Mouse (Mus musculus): ENCODE measurements at regions not wholly inside any gene's neighbourhood (a gene's known extent, or its start where the extent isn't known, plus 50 kb on each side); places are given as distances from the start of the nearest gene placed in this dataset.

- Histone ChIP-seq H3K27me3 (replicated peaks; ENCODE audit: control insufficient read depth, insufficient read depth, low read length) (no peaks in the 10 kb centered on the region), H3K4me2 (replicated peaks; ENCODE audit: low read depth) (no peak overlapping the region), H3K9ac (ENCODE audit: low read depth, low read length) (no peak overlapping the region), H3K36me3 (ENCODE audit: control insufficient read depth, insufficient read depth) (no peaks in the 10 kb centered on the region), H3K9me3 (ENCODE audit: control insufficient read depth) (no peaks in the 10 kb centered on the region), H3K27ac (ENCODE audit: low read depth, low read length) (no peak overlapping the region), H3K4me3 (ENCODE audit: low read depth, low read length) (no peak overlapping the region), H3K4me1 (replicated peaks; ENCODE audit: control insufficient read depth, insufficient read depth, low read length) (no peaks in the 10 kb centered on the region)
- 81% methylated on average over 7 of the region's 7 CpGs for WGBS
- ATAC-seq = no peak
- no peak for TF ChIP-seq CTCF (IDR thresholded peaks at IDR 0.05; ENCODE audit: low read depth)
Measured at GRCm38 (mm10) chr2:12469440-12470339, 50.4 kb upstream of the Mindy3 start.
